Mouse (Mus musculus) cerebellum, adult 11 months (tissue): ENCODE data around the gene Gm45233.
A peak's percentile ranks its signal among the peaks of the same experiment; 100 is the strongest.

Experiments
- DNase-seq: peaks from one replicate; pipeline ENCODE4 v3.0.0; 2022

Gene Gm45233

GRCm38 (mm10) chr7:43449811-43450210 is 5.9 kb downstream of the Gm45233 start:
- no peak for DNase-seq

GRCm38 (mm10) chr7:43451726-43452125 is 7.8 kb downstream of the Gm45233 start:
- no peak for DNase-seq

GRCm38 (mm10) chr7:43452609-43453008 is 8.7 kb downstream of the Gm45233 start:
- DNase-seq = no peak

- no peak for DNase-seq
These were observed 9.8 kb downstream of the Gm45233 start for GRCm38 (mm10) chr7:43453599-43454355.

DNA sequence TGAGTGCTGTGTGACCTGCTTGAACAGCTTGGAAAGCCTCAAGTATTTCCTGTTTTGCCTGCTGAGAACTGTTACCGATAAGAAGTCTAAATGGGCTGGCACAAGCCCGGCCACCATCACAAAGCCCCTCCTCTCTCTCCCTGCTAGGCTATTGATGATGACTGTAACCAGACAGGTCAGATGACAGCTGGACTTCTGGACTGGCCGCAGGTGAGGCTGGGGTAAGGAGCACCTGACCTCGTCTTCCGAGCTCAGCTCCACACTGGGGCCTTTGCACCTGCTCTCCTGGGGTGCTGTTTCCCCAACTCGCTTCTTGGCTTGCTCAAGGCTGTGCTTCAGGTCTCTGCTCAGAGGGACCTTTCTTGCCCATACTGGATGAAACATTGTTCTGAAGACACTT is 10.4 kb downstream of the Gm45233 start:
- no peak for DNase-seq

GRCm38 (mm10) chr7:43462851-43463250 is 18.9 kb downstream of the Gm45233 start, which contains the start of gene Vsig10l:
Gene Vsig10l (plus strand): TSS chr7:43463151.
- no peak for DNase-seq

- no peak for DNase-seq
These were observed 20.0 kb downstream of the Gm45233 start for GRCm38 (mm10) chr7:43463976-43464375.

DNA sequence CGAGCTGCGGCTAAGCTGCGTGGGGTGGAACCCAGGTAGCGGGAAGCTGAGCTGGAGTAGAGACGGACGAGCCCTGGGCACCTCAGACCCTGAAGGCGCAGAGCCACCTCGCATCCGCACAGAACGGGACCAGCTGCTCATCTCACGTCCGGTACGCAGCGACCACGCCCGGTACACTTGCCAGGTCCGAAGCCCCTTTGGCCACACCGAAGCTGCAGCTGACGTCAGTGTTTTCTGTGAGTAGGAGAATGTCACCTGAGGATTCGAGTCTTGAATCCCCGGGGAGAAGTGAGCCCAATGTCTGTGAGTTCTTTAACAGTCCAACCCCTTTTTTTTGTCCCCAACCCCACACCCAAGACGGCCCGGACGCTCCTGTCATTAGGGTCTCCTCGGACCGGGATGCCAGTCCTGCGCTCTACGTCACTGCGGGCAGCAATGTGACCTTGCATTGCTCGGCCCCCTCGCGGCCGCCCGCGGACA is 21.0 kb downstream of the Gm45233 start:
- DNase-seq = no peak

DNA sequence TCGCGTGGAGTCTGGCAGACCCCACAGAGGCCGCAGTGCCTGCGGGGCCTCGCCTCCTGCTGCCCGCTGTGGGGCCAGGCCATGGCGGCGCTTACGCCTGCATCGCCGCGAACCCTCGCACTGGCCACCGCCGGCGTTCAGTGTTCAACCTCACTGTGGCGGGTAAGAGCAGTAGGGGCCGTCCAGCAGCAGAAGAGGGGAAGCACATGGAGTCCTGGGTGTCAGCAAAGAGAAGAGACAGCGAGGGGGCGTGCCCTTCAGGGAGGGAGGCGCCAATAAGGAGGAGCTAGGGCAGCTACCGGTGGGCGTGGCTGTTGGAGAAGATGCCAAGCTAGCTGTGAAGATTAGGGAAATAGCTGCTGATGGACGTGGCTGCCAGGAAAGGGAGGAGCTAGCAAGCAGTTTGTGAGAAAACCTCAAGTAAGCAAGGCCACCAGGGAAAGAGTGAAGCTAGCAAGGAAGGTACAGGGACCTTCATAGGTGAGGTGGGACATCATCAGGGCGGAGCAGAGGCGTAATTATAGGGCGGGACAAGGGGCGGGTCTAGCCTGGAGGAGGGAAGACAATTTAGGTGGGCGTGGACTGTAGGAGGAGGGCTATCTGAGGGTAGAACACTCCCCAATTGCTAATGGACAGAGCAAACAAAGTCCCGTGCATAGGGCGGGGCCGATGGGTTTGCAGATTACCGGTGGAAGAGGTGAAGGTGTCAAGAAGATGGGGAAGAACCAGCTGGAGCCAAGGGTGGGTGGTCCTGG is 21.6 kb downstream of the Gm45233 start:
- peak; percentile 68 for DNase-seq

DNA sequence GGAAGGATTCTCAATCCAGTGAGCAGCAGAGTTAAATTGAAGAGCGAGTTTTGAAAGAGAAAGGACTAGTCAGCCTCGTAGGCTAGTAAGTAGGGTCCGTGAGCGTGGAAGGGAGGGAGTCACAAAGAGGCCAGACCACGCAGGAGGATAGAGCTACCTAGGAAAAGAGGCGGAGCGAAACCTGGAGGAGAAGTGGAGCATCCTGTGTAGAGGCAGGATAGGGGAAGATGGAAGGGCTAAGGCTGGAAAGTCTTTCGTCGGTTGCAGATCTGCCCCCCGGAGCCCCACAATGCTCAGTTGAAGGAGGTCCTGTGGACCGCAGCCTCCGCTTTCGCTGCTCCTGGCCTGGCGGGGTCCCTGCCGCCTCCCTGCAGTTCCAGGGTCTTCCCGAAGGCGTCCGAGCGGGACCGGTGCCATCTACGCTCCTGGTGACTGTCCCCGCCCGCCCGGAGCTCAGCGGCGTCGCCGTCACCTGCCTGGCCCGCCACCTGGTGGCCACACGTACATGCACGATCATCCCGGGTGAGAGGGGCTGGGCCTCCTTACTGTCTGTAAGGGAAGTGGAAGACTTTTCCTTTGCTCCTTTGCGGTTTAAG is 22.3 kb downstream of the Gm45233 start:
- peak; percentile 75 for DNase-seq

GRCm38 (mm10) chr7:43470373-43470772 is 26.4 kb downstream of the Gm45233 start:
- DNase-seq = no peak

- DNase-seq = no peak
These were observed 31.8 kb downstream of the Gm45233 start for GRCm38 (mm10) chr7:43475706-43476105.

- DNase-seq = no peak
These were observed 32.4 kb downstream of the Gm45233 start for GRCm38 (mm10) chr7:43476376-43476775.

GRCm38 (mm10) chr7:43481191-43481590 is 37.3 kb downstream of the Gm45233 start:
- no peak for DNase-seq

GRCm38 (mm10) chr7:43482090-43482716 is 38.3 kb downstream of the Gm45233 start:
- no peak for DNase-seq

DNA sequence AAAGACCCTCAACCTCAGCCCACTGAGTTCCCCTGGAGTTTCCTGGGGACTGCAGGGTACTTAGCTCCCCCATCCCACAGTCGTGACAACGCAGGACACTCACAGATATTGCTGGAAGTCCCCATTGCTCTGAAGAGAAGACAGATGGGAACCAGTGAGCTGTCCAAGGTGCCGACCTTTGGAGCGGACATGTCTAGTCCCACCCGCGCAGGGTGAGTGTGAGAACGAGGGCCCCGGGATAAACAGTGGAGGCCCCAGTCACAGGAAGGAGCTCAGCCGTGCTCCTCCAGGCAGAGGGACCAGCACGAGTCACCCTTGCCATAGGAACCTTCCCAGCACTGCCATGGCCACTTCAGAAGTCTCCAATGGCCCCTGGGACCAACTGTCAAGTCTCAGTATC is 39.3 kb downstream of the Gm45233 start:
- no peak for DNase-seq

- DNase-seq = no peak
These were observed 44.7 kb downstream of the Gm45233 start for GRCm38 (mm10) chr7:43488646-43489045.

GRCm38 (mm10) chr7:43489631-43490125 is 45.8 kb downstream of the Gm45233 start, which contains the start of gene Iglon5:
Gene Iglon5 (minus strand): TSS chr7:43490075.
- peak; percentile 62 for DNase-seq

DNA sequence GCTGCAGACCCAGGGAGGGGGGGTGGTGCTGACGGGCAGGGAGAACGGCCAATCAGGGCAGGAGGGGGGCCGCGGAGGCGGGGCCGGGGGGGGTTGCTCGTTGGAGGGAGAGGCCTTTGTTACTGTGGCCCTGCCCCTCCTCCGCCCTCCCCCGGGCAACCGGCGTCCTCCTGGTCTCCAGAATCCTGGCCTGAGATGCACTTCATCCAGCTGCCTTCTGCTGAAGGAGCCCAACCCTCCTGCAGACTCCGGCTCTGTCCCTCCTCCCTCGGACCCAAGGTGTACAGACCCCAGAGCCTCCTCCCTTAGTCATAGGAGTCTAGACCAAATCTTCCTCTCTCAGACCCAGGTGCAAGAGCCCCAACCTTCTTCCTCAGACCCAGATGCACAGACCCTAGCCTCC is 46.3 kb downstream of the Gm45233 start:
- peak; percentile 87 for DNase-seq

- DNase-seq = no peak
These were observed 46.9 kb downstream of the Gm45233 start for GRCm38 (mm10) chr7:43490861-43491260.

GRCm38 (mm10) chr7:43495343-43496021 is 51.6 kb downstream of the Gm45233 start:
- DNase-seq = peak; percentile 64
